Mouse (Mus musculus): Measurements from ENCODE around the gene Zfp277. TPM values are rescaled to one million over a fixed set of nuclear protein-coding genes. Genes with fewer than 3 reads are reported as not detected.

Gene Zfp277
- polyA plus RNA-seq, 1 experiment: 2.7 TPM

GRCm38 (mm10) chr12:40378621-40379537, 66.8 kb downstream of the Zfp277 start:
- Histone ChIP-seq H3K4me1 (ENCODE audit: control insufficient read depth, insufficient read depth, insufficient read length) (peaks cover 3% of the 10 kb centered on the region), H3K36me3 (ENCODE audit: control insufficient read depth, insufficient read depth, low read length) (no peaks in the 10 kb centered on the region), H3K27ac (ENCODE audit: insufficient read depth, low read length) (no peak overlapping the region), H3K27me3 (ENCODE audit: control insufficient read depth, insufficient read depth, low read length) (no peaks in the 10 kb centered on the region), H3K4me3 (ENCODE audit: extremely low read depth, insufficient read depth, insufficient read length) (no peak overlapping the region)
- TF ChIP-seq POLR2A (IDR thresholded peaks at IDR 0.05; ENCODE audit: low read depth, low read length): no peak
- no peak for TF ChIP-seq CTCF (IDR thresholded peaks at IDR 0.05; ENCODE audit: extremely low read depth, insufficient read depth, insufficient read length, insufficient replicate concordance)
- no peak for DNase-seq (ENCODE audit: low read depth in 1 of 2, low spot score in 2 of 2)
- 87% methylated on average over 17 of the region's 17 CpGs for WGBS

DNA sequence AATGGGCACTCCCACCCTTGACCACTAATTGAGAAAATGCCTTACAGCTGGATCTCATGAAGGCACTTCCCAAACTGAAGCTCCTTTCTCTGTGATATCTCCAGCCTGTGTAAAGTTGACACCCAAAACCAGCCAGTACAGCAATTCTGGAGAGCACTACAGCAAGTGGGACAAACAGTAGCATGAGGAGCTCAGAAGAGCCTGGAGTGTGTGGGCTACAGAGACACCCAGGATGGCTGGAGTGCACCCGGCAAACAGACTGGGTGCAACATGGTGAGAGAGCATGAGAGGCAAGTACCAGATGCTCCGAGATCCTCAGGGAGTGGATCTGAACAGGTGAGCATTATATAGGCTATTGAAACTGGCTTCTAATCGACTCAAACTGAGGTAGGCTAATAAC, 93.8 kb downstream of the Zfp277 start:
- no peak for DNase-seq (ENCODE audit: low read depth in 1 of 2, low spot score in 2 of 2)
- no peak overlapping the region for H3K27ac ChIP-seq (ENCODE audit: insufficient read depth, low read length)
- H3K4me3 ChIP-seq (ENCODE audit: extremely low read depth, insufficient read depth, insufficient read length): no peak overlapping the region
- H3K4me1 ChIP-seq (ENCODE audit: control insufficient read depth, insufficient read depth, insufficient read length): peaks cover 3% of the 10 kb centered on the region; the same call in 1 of the 2 replicates
- H3K27me3 ChIP-seq (ENCODE audit: control insufficient read depth, insufficient read depth, low read length): no peaks in the 10 kb centered on the region
- no peak for TF ChIP-seq CTCF (IDR thresholded peaks at IDR 0.05; ENCODE audit: extremely low read depth, insufficient read depth, insufficient read length, insufficient replicate concordance)
- no peak for TF ChIP-seq POLR2A (IDR thresholded peaks at IDR 0.05; ENCODE audit: low read depth, low read length)
- 88% methylated on average over 3 of the region's 3 CpGs for WGBS
- H3K36me3 ChIP-seq (ENCODE audit: control insufficient read depth, insufficient read depth, low read length): no peaks in the 10 kb centered on the region

DNA sequence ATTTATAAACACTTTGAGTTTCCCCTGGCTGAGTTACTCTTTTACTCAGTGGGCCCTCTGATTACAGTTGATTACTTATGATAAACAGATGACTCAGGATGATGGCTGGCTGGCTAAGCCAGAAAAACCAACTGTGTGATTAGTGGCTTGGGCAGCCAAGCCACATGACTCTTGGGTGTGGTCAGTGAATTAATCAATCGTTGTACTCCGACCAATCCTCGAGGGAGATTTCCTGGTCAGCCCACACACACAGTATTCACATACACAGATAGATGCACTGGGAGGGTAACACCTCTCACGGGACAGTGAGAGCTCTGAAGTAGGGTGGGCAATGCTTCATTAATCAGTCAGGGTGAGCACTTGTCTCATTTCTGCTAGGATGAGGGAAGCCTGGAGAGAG, 97.5 kb downstream of the Zfp277 start:
- Histone ChIP-seq H3K4me1 (ENCODE audit: control insufficient read depth, insufficient read depth, insufficient read length) (peaks cover 3% of the 10 kb centered on the region; the same call in 1 of the 2 replicates), H3K4me3 (ENCODE audit: extremely low read depth, insufficient read depth, insufficient read length) (no peak overlapping the region), H3K27me3 (ENCODE audit: control insufficient read depth, insufficient read depth, low read length) (no peaks in the 10 kb centered on the region), H3K36me3 (ENCODE audit: control insufficient read depth, insufficient read depth, low read length) (no peaks in the 10 kb centered on the region), H3K27ac (ENCODE audit: insufficient read depth, low read length) (no peak overlapping the region)
- 87% methylated on average over 4 of the region's 4 CpGs for WGBS
- TF ChIP-seq POLR2A (IDR thresholded peaks at IDR 0.05; ENCODE audit: low read depth, low read length) (no peak), CTCF (IDR thresholded peaks at IDR 0.05; ENCODE audit: extremely low read depth, insufficient read depth, insufficient read length, insufficient replicate concordance) (no peak)
- DNase-seq (ENCODE audit: low read depth in 1 of 2, low spot score in 2 of 2): no peak

DNA sequence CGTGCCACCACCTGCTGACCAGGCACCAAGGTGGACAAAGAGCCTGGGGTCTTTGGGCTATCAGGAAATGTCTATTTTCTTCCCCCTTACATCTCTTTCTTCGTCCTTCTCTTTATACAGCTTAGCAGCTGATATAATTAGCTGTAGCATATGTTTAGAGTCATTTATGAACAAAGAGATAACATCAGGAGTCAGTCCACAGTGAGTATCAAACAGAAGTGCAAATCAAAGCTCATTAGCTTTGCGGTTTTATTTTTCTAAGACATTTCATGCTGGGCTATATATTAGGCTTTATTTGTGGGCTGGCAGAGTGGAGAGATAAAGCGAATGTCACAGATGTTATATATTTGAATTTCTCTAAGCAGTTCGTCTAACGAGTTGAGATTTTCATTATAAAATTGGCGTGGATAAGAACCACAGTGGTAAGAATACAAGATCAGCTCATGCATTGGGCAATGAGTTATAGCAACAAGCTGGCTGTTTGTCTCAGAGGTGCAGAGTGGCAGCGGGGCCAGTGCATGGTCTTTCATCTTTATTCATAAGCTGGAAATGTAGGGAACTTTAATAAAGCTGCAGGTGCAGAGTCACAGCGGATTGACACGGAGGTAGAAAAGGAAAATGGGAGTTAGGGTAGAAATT, 98.5 kb downstream of the Zfp277 start:
- no peak for DNase-seq (ENCODE audit: low read depth in 1 of 2, low spot score in 2 of 2)
- no peak overlapping the region for H3K4me3 ChIP-seq (ENCODE audit: extremely low read depth, insufficient read depth, insufficient read length)
- peaks cover 3% of the 10 kb centered on the region; the same call in 1 of the 2 replicates for H3K4me1 ChIP-seq (ENCODE audit: control insufficient read depth, insufficient read depth, insufficient read length)
- H3K27ac ChIP-seq (ENCODE audit: insufficient read depth, low read length): no peak overlapping the region
- H3K36me3 ChIP-seq (ENCODE audit: control insufficient read depth, insufficient read depth, low read length): no peaks in the 10 kb centered on the region
- WGBS: 91% methylated on average over 10 of the region's 10 CpGs
- TF ChIP-seq CTCF (IDR thresholded peaks at IDR 0.05; ENCODE audit: extremely low read depth, insufficient read depth, insufficient read length, insufficient replicate concordance) (no peak), POLR2A (IDR thresholded peaks at IDR 0.05; ENCODE audit: low read depth, low read length) (no peak)
- no peaks in the 10 kb centered on the region for H3K27me3 ChIP-seq (ENCODE audit: control insufficient read depth, insufficient read depth, low read length)

GRCm38 (mm10) chr12:40341443-40341842, 104.3 kb downstream of the Zfp277 start:
- TF ChIP-seq CTCF (IDR thresholded peaks at IDR 0.05; ENCODE audit: extremely low read depth, insufficient read depth, insufficient read length, insufficient replicate concordance) (no peak), POLR2A (IDR thresholded peaks at IDR 0.05; ENCODE audit: low read depth, low read length) (no peak)
- 79% methylated on average over 5 of the region's 5 CpGs for WGBS
- Histone ChIP-seq H3K36me3 (ENCODE audit: control insufficient read depth, insufficient read depth, low read length) (no peaks in the 10 kb centered on the region), H3K4me1 (ENCODE audit: control insufficient read depth, insufficient read depth, insufficient read length) (no peaks in the 10 kb centered on the region), H3K27me3 (ENCODE audit: control insufficient read depth, insufficient read depth, low read length) (no peaks in the 10 kb centered on the region), H3K4me3 (ENCODE audit: extremely low read depth, insufficient read depth, insufficient read length) (no peak overlapping the region), H3K27ac (ENCODE audit: insufficient read depth, low read length) (no peak overlapping the region)
- no peak for DNase-seq (ENCODE audit: low read depth in 1 of 2, low spot score in 2 of 2)

DNA sequence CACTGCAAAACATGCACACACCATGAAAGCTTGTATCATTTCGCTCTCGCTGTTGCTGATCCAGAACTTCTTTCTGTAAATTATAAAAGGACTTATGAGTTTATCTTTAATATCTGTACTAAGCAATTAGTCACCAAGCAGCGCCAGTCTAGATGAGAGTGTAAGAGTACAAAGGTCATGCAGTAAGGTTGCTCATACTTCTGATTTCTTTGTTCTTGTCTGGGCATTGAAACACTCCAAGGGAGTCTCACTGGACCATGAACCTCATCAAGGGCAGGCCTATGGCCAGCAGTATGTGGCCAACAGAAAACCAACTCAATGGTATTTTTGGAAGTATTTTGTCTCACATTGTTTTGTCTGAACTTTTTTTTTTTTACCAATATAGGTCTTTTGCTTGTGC, 110.4 kb downstream of the Zfp277 start:
- Histone ChIP-seq H3K36me3 (ENCODE audit: control insufficient read depth, insufficient read depth, low read length) (no peaks in the 10 kb centered on the region; the same call in 1 of the 2 replicates), H3K27me3 (ENCODE audit: control insufficient read depth, insufficient read depth, low read length) (no peaks in the 10 kb centered on the region), H3K4me1 (ENCODE audit: control insufficient read depth, insufficient read depth, insufficient read length) (no peaks in the 10 kb centered on the region), H3K27ac (ENCODE audit: insufficient read depth, low read length) (no peak overlapping the region), H3K4me3 (ENCODE audit: extremely low read depth, insufficient read depth, insufficient read length) (no peak overlapping the region)
- 98% methylated on average over 3 of the region's 3 CpGs for WGBS
- no peak for TF ChIP-seq CTCF (IDR thresholded peaks at IDR 0.05; ENCODE audit: extremely low read depth, insufficient read depth, insufficient read length, insufficient replicate concordance)
- no peak for TF ChIP-seq POLR2A (IDR thresholded peaks at IDR 0.05; ENCODE audit: low read depth, low read length)
- no peak for DNase-seq (ENCODE audit: low read depth in 1 of 2, low spot score in 2 of 2)
